Mouse (Mus musculus) forebrain, embryonic 16.5 days (tissue): Measurements from ENCODE around the gene Duoxa2. TPM values are rescaled to one million over a fixed set of nuclear protein-coding genes. Genes with fewer than 3 reads are reported as not detected.

Experiments used
- ATAC-seq: fragments of 200-750 bp; cut with Nextera tagmentation; 2 replicates; pipeline ENCODE4 v1.8.0; 2017; ENCODE audit warnings: mild to moderate bottlenecking, moderate library complexity
- H3K27ac ChIP-seq: fragments of 300-500 bp; sonication (generic); 2 replicates; pipeline ENCODE4 v1.5.1; 2014; ENCODE audit warnings: low read length, control low read depth
- H3K27me3 ChIP-seq: fragments of 300-500 bp; sonication (generic); replicated peaks from 2 replicates; pipeline ENCODE4 v1.6.1; 2014; ENCODE audit warnings: low read length; ENCODE audit not compliant: control insufficient read depth, insufficient read depth
- H3K36me3 ChIP-seq: fragments of 300-500 bp; sonication (generic); 2 replicates; pipeline ENCODE4 v1.6.1; 2014; ENCODE audit not compliant: control insufficient read depth, insufficient read depth
- H3K4me1 ChIP-seq: fragments of 300-500 bp; sonication (generic); replicated peaks from 2 replicates; pipeline ENCODE4 v1.6.1; 2014; ENCODE audit warnings: low read length; ENCODE audit not compliant: control insufficient read depth, insufficient read depth
- H3K4me2 ChIP-seq: fragments of 300-500 bp; sonication (generic); 2 replicates; pipeline ENCODE4 v1.6.1; 2014; ENCODE audit warnings: mild to moderate bottlenecking, low read length, control low read depth
- H3K4me3 ChIP-seq: fragments of 300-500 bp; sonication (generic); replicated peaks from 2 replicates; pipeline ENCODE4 v1.5.1; 2014; ENCODE audit warnings: mild to moderate bottlenecking, low read length, control low read depth
- H3K9ac ChIP-seq: fragments of 300-500 bp; sonication (generic); replicated peaks from 2 replicates; pipeline ENCODE4 v1.6.1; 2014; ENCODE audit warnings: low read depth, low read length, control low read depth
- H3K9me3 ChIP-seq: fragments of 300-500 bp; sonication (generic); 2 replicates; pipeline ENCODE4 v1.6.1; 2016; ENCODE audit warnings: low read length; ENCODE audit not compliant: control insufficient read depth
- WGBS: fragments of 180-500 bp; shearing (Covaris S2); extraction: QIAGEN DNeasy Blood & Tissue Kit; methylation state at CpG from one replicate; pipeline ENCODE4 v1.1.7; 2014; 5-methylcytosine and 5-hydroxymethylcytosine counted together
- polyA plus RNA-seq: library from polyadenylated mRNA; unstranded; fragments of >200 nt; fragmentation: Nextera tagmentation; extraction: Ambion mirVana; gene quantifications from 2 replicates; pipeline ENCODE4 v1.2.1, GENCODE M21; 2015

The Duoxa2 gene
- polyA plus RNA-seq, 1 experiment from 2014 or later, result not detected

GRCm38 (mm10) chr2:122305097-122305892 is 6.6 kb downstream of the Duoxa2 start:
- H3K27me3 ChIP-seq, result peaks cover 39% of the 10 kb centered on the region
- 86% methylated on average over 16 of the region's 16 CpGs for WGBS

GRCm38 (mm10) chr2:122306184-122306583 is 7.5 kb downstream of the Duoxa2 start:
- H3K27me3 ChIP-seq, result peaks cover 32% of the 10 kb centered on the region
- peaks cover 11% of the 10 kb centered on the region for H3K4me1 ChIP-seq
- 0 out of 2 replicates have a peak, but pooled peaks have one; percentile 13 for ATAC-seq
- H3K36me3 ChIP-seq, result no peaks in the 10 kb centered on the region
- H3K9me3 ChIP-seq, result no peaks in the 10 kb centered on the region
- H3K9ac ChIP-seq, result no peak overlapping the region
- 44% methylated on average over 4 of the region's 4 CpGs for WGBS
- H3K27ac ChIP-seq, result no peak overlapping the region
- no peak overlapping the region for H3K4me2 ChIP-seq
- H3K4me3 ChIP-seq, result no peak overlapping the region

More at GRCm38 (mm10) chr2:122305097-122305892, 6.6 kb downstream of the Duoxa2 start:
- Histone ChIP-seq H3K27ac (no peak overlapping the region), H3K36me3 (no peaks in the 10 kb centered on the region), H3K9me3 (no peaks in the 10 kb centered on the region), H3K4me2 (no peak overlapping the region), H3K9ac (no peak overlapping the region), H3K4me3 (no peak overlapping the region), H3K4me1 (peaks cover 17% of the 10 kb centered on the region)
- ATAC-seq, result no peak

GRCm38 (mm10) chr2:122309647-122310046 is 10.9 kb downstream of the Duoxa2 start:
- Histone ChIP-seq H3K27me3 (peaks cover 34% of the 10 kb centered on the region), H3K4me2 (no peak overlapping the region), H3K9me3 (no peaks in the 10 kb centered on the region), H3K36me3 (no peaks in the 10 kb centered on the region), H3K27ac (no peak overlapping the region), H3K9ac (no peak overlapping the region), H3K4me3 (no peak overlapping the region), H3K4me1 (peaks cover 8% of the 10 kb centered on the region)
- WGBS, result 41% methylated on average over 3 of the region's 3 CpGs
- no peak for ATAC-seq

GRCm38 (mm10) chr2:122311561-122311960 is 12.9 kb downstream of the Duoxa2 start:
- Histone ChIP-seq H3K9ac (no peak overlapping the region), H3K9me3 (no peaks in the 10 kb centered on the region), H3K4me1 (peaks cover 8% of the 10 kb centered on the region), H3K4me3 (no peak overlapping the region), H3K36me3 (no peaks in the 10 kb centered on the region), H3K27me3 (peaks cover 33% of the 10 kb centered on the region), H3K4me2 (no peak overlapping the region), H3K27ac (no peak overlapping the region)
- ATAC-seq, result no peak
- 21% methylated on average over 2 of the region's 2 CpGs for WGBS

- Histone ChIP-seq H3K4me3 (peak overlapping the region; percentile 14; the same call in 1 of the 2 replicates), H3K36me3 (no peaks in the 10 kb centered on the region), H3K4me2 (peak overlapping the region; percentile 35), H3K27me3 (peaks cover 30% of the 10 kb centered on the region), H3K4me1 (peaks cover 8% of the 10 kb centered on the region), H3K27ac (no peak overlapping the region), H3K9ac (no peak overlapping the region), H3K9me3 (no peaks in the 10 kb centered on the region)
- peak; percentile 57 for ATAC-seq
- WGBS, result 2% methylated on average over 27 of the region's 27 CpGs
These were observed 14.2 kb downstream of the Duoxa2 start for GRCm38 (mm10) chr2:122312722-122313417.

- WGBS, result 3% methylated on average over 24 of the region's 24 CpGs
- Histone ChIP-seq H3K4me3 (peak within 1 kb of the TSS; percentile 24; the same call in 1 of the 2 replicates), H3K27me3 (peaks cover 29% of the 10 kb centered on the region), H3K9me3 (no peaks in the 10 kb centered on the region), H3K36me3 (no peaks in the 10 kb centered on the region), H3K4me2 (peak within 1 kb of the TSS; percentile 35), H3K4me1 (peaks cover 8% of the 10 kb centered on the region), H3K9ac (no peak within 1 kb of the TSS), H3K27ac (no peak within 1 kb of the TSS)
- ATAC-seq, result peak; percentile 54
These were observed 14.8 kb downstream of the Duoxa2 start, which contains the start of gene Duoxa1 for GRCm38 (mm10) chr2:122313536-122313935. Duoxa1 (minus strand) TSS chr2:122313730.

GRCm38 (mm10) chr2:122315372-122315771 is 16.7 kb downstream of the Duoxa2 start, which contains the start of gene Duox1:
Duox1 (plus strand) TSS chr2:122315672.
- H3K36me3 ChIP-seq, result no peaks in the 10 kb centered on the region
- H3K4me3 ChIP-seq, result no peak within 1 kb of the TSS
- no peak within 1 kb of the TSS for H3K9ac ChIP-seq
- peaks cover 21% of the 10 kb centered on the region for H3K27me3 ChIP-seq
- H3K27ac ChIP-seq, result no peak within 1 kb of the TSS
- peaks cover 8% of the 10 kb centered on the region for H3K4me1 ChIP-seq
- no peaks in the 10 kb centered on the region for H3K9me3 ChIP-seq
- 89% methylated on average over 7 of the region's 7 CpGs for WGBS
- H3K4me2 ChIP-seq, result no peak within 1 kb of the TSS
- ATAC-seq, result no peak

GRCm38 (mm10) chr2:122317384-122317783 is 18.7 kb downstream of the Duoxa2 start:
- Histone ChIP-seq H3K4me3 (no peak overlapping the region), H3K36me3 (no peaks in the 10 kb centered on the region), H3K27me3 (peaks cover 20% of the 10 kb centered on the region), H3K4me2 (no peak overlapping the region), H3K9me3 (no peaks in the 10 kb centered on the region), H3K27ac (no peak overlapping the region), H3K4me1 (peaks cover 8% of the 10 kb centered on the region), H3K9ac (no peak overlapping the region)
- WGBS, result 79% methylated on average over 4 of the region's 4 CpGs
- ATAC-seq, result no peak

- H3K4me2 ChIP-seq, result no peak overlapping the region
- H3K4me3 ChIP-seq, result no peak overlapping the region
- H3K27ac ChIP-seq, result no peak overlapping the region
- ATAC-seq, result no peak
- WGBS, result 66% methylated on average over 3 of the region's 3 CpGs
- H3K4me1 ChIP-seq, result no peaks in the 10 kb centered on the region
- H3K27me3 ChIP-seq, result no peaks in the 10 kb centered on the region
- no peaks in the 10 kb centered on the region for H3K36me3 ChIP-seq
- H3K9ac ChIP-seq, result no peak overlapping the region
- no peaks in the 10 kb centered on the region for H3K9me3 ChIP-seq
These were observed 25.3 kb downstream of the Duoxa2 start for GRCm38 (mm10) chr2:122323960-122324359.
